Mouse (Mus musculus) brain, embryonic 14.5 days (tissue): ENCODE results near the gene Mug2.

Experiments used
- CTCF ChIP-seq: fragments of 200-500 bp; IDR thresholded peaks from 2 replicates; pipeline ENCODE4 v1.5.1; 2012; ENCODE audit warnings: inconsistent platforms, mild to moderate bottlenecking, moderate library complexity, borderline replicate concordance; ENCODE audit not compliant: insufficient read depth, insufficient read length; ENCODE audit errors: extremely low read depth
- POLR2A ChIP-seq: fragments of 200-500 bp; IDR thresholded peaks from 2 replicates; pipeline ENCODE4 v1.6.1; 2012; ENCODE audit warnings: mild to moderate bottlenecking, inconsistent platforms, borderline replicate concordance; ENCODE audit not compliant: poor library complexity, insufficient read depth, insufficient read length, severe bottlenecking; ENCODE audit errors: extremely low read depth

- TF ChIP-seq POLR2A (no peak), CTCF (no peak)
Observed at GRCm38 (mm10) chr6:122129521-122129920, 123.0 kb downstream of the Mug2 start.
